Mouse (Mus musculus): ENCODE measurements around the gene Srgap2.
A peak's percentile ranks its signal among the peaks of the same experiment; 100 is the strongest.

DNA sequence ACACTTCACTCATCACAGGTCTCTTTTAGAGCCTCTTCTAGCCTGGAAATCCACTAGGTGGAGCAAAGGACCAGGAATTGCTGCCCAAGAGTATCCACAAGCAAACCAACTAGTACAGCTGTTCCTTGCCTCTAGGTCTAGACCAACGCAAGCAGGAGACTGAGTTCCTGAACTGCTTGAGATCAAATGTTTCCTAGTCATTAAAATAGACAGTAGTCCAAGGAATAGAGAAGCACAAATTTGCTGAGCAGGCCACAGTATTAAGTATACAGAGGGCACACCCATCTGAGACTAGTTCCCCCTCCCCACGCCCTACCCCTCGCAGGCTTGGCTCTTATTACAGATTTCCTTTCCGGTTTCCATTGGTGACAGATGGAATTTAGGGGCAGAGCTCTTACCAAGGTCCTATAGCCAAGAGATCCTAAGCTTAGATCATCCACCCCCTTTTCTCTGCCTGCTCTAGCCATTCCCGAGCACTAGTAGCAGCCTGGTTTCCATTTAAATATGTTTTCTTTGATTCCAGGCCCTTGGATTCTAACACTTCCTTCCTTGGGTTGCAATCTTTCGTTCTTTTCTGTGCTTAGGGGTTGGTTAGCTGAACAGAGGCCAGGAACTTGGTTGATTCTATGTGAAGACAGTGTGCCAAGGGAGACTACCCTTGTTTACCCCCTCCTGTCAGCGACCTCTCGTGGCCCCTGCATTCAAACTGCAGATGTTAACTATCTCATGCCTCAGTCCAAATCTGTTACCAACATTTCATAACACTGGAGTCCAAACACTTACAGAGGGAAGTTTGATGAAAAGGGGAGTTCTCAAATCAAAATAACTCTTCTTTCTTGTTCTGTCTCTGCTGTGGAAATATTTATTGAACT lies 21.6 kb upstream of the Srgap2 start:
- no peak for TF ChIP-seq EP300 (IDR thresholded peaks at IDR 0.05; ENCODE audit: low read depth)
- TF ChIP-seq CTCF (IDR thresholded peaks at IDR 0.05; ENCODE audit: low read depth): peak; percentile 64
